Mouse (Mus musculus) hindbrain, postnatal 0 days (tissue): Measurements from ENCODE around the gene Mfsd2a. TPM values are rescaled to one million over a fixed set of nuclear protein-coding genes. Genes with fewer than 3 reads are reported as not detected.
A peak's percentile ranks its signal among the peaks of the same experiment; 100 is the strongest.

Experiments used
- ATAC-seq: fragments of 200-750 bp; cut with Nextera tagmentation; 2 replicates; pipeline ENCODE4 v1.8.0; 2017; ENCODE audit warnings: mild to moderate bottlenecking, moderate TSS enrichment, moderate library complexity
- DNase-seq: peaks from one replicate; pipeline ENCODE4 v3.0.0-alpha.2; 2015; ENCODE audit warnings: low spot score
- H3K27ac ChIP-seq: fragments of 300-500 bp; sonication (generic); 2 replicates; pipeline ENCODE4 v1.5.1; 2014; ENCODE audit warnings: mild to moderate bottlenecking
- H3K27me3 ChIP-seq: fragments of 300-500 bp; sonication (generic); 2 replicates; pipeline ENCODE4 v1.6.1; 2014; ENCODE audit warnings: low read length, mixed read lengths; ENCODE audit not compliant: insufficient read depth
- H3K36me3 ChIP-seq: fragments of 300-500 bp; sonication (generic); 2 replicates; pipeline ENCODE4 v1.6.1; 2014; ENCODE audit warnings: low read length, mixed read lengths; ENCODE audit not compliant: insufficient read depth
- H3K4me1 ChIP-seq: fragments of 300-500 bp; sonication (generic); 2 replicates; pipeline ENCODE4 v1.6.1; 2014; ENCODE audit warnings: antibody characterized with exemption, low read length, mixed read lengths; ENCODE audit not compliant: insufficient read depth
- H3K4me2 ChIP-seq: fragments of 300-500 bp; sonication (generic); 2 replicates; pipeline ENCODE4 v1.6.1; 2014; ENCODE audit warnings: low read depth, mild to moderate bottlenecking, low read length, moderate library complexity, mixed read lengths
- H3K4me3 ChIP-seq: fragments of 300-500 bp; sonication (generic); 2 replicates; pipeline ENCODE4 v1.5.1; 2014; ENCODE audit warnings: low read length
- H3K9ac ChIP-seq: fragments of 300-500 bp; sonication (generic); replicated peaks from 2 replicates; pipeline ENCODE4 v1.6.1; 2014; ENCODE audit warnings: mild to moderate bottlenecking, low read length, moderate library complexity, mixed read lengths
- H3K9me3 ChIP-seq: fragments of 300-500 bp; sonication (generic); 2 replicates; pipeline ENCODE4 v1.6.1; 2016; ENCODE audit warnings: low read length, mixed read lengths
- CTCF ChIP-seq: IDR thresholded peaks from 2 replicates; pipeline ENCODE4 v1.5.1; 2016; ENCODE audit warnings: antibody characterized with exemption, control low read depth, low read depth
- whole genome bisulfite sequencing: fragments of 180-500 bp; shearing (Covaris S2); extraction: QIAGEN DNeasy Blood & Tissue Kit; methylation state at CpG from one replicate; pipeline ENCODE4 v1.1.7; 2014; 5-methylcytosine and 5-hydroxymethylcytosine counted together
- polyA plus RNA-seq: library from polyadenylated mRNA; unstranded; fragments of >200 nt; fragmentation: Nextera tagmentation; extraction: Ambion mirVana; gene quantifications from 2 replicates; pipeline ENCODE4 v1.2.1, GENCODE M21; 2015
- total RNA-seq: library from RNA; depleted of rRNA; stranded (reverse); fragments of >200 nt; gene quantifications from 2 replicates; pipeline ENCODE4 v1.2.3, GENCODE M21; 2014; rRNA removed

The Mfsd2a gene
- total RNA-seq (63.6 and 68.0 TPM in 2 replicates), polyA plus RNA-seq (34.9 and 42.6 TPM in 2 replicates)

- DNase-seq (peak; percentile 82), ATAC-seq (peak; percentile 56)
- Histone ChIP-seq H3K36me3 (no peaks in the 10 kb centered on the region), H3K9ac (peak within 1 kb of the TSS; percentile 54), H3K9me3 (no peaks in the 10 kb centered on the region), H3K27ac (peak within 1 kb of the TSS; percentile 59), H3K4me3 (peak within 1 kb of the TSS; percentile 55), H3K4me2 (peak within 1 kb of the TSS; percentile 87), H3K4me1 (peaks cover 14% of the 10 kb centered on the region; the same call in 1 of the 2 replicates), H3K27me3 (no peaks in the 10 kb centered on the region)
- 0% methylated on average over 27 of the region's 27 CpGs for WGBS
- TF ChIP-seq CTCF = no peak
Measured at GRCm38 (mm10) chr4:122961100-122961567, at the start of gene Mfsd2a. Mfsd2a (minus strand) TSS chr4:122961188.

- H3K4me3 ChIP-seq = no peak overlapping the region
- no peak overlapping the region for H3K9ac ChIP-seq
- peaks cover 5% of the 10 kb centered on the region for H3K4me1 ChIP-seq
- H3K36me3 ChIP-seq = peaks cover 10% of the 10 kb centered on the region; the same call in 1 of the 2 replicates
- no peak for DNase-seq
- H3K9me3 ChIP-seq = no peaks in the 10 kb centered on the region
- H3K4me2 ChIP-seq = no peak overlapping the region
- H3K27ac ChIP-seq = no peak overlapping the region
- no peaks in the 10 kb centered on the region for H3K27me3 ChIP-seq
- TF ChIP-seq CTCF = no peak
- WGBS = 44% methylated on average over 15 of the region's 15 CpGs
- no peak for ATAC-seq
Measured at GRCm38 (mm10) chr4:123005054-123005966, 44.3 kb upstream of the Mfsd2a start.

DNA sequence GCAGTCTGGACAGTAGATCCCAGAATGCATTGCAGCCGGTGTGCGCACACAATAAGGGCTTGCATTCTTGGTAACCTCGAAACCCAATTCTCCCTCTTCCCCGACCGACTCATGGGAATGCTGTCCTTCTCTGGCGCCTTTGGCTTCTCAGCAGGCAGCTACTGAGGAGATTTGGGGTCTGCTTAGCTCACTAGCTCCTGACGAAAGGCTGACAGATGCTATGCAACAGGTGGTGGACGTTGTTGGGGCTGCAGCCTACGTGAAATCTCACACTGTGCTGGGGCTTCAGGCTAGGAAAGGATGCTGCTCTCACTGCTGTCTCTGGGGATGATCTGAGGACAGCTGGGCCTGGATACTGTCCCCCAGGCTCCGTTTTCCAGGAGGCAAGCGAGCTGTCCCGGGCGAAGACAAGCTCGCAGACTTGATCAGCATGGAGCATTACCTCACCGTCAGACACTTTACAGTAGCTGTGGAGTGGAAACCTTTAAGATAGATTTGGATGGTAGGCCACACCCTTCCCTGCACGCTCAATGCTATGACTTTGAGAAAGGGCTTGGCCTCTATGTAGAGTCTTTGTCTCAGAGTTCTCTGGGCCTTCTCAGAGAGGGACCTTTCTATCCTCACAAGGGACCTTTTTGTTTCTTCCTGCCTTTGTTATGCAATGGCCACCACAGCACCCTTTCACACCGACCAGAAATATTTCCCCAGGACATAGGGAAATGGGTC, 39.8 kb upstream of the Mfsd2a start:
- Histone ChIP-seq H3K4me1 (peaks cover 19% of the 10 kb centered on the region), H3K36me3 (peaks cover 10% of the 10 kb centered on the region; the same call in 1 of the 2 replicates), H3K27ac (no peak overlapping the region), H3K27me3 (no peaks in the 10 kb centered on the region), H3K9me3 (no peaks in the 10 kb centered on the region), H3K4me3 (no peak overlapping the region), H3K4me2 (peak overlapping the region; percentile 90), H3K9ac (no peak overlapping the region; the same call in 1 of the 2 replicates)
- TF ChIP-seq CTCF = no peak
- 22% methylated on average over 17 of the region's 17 CpGs for WGBS
- DNase-seq (peak; percentile 59), ATAC-seq (no peak)

GRCm38 (mm10) chr4:123000130-123000529, 39.1 kb upstream of the Mfsd2a start:
- Histone ChIP-seq H3K36me3 (peaks cover 10% of the 10 kb centered on the region; the same call in 1 of the 2 replicates), H3K9ac (peak overlapping the region; percentile 29; the same call in 1 of the 2 replicates), H3K27ac (peak overlapping the region; percentile 75; the same call in 1 of the 2 replicates), H3K4me1 (peaks cover 19% of the 10 kb centered on the region), H3K27me3 (no peaks in the 10 kb centered on the region), H3K4me2 (peak overlapping the region; percentile 90), H3K4me3 (peak overlapping the region; percentile 91; the same call in 1 of the 2 replicates), H3K9me3 (no peaks in the 10 kb centered on the region)
- WGBS = 24% methylated on average over 14 of the region's 14 CpGs
- ATAC-seq (no peak), DNase-seq (no peak)
- no peak for TF ChIP-seq CTCF

GRCm38 (mm10) chr4:122999263-122999691, 38.3 kb upstream of the Mfsd2a start:
- no peak for TF ChIP-seq CTCF
- Histone ChIP-seq H3K9me3 (no peaks in the 10 kb centered on the region), H3K4me2 (peak overlapping the region; percentile 90), H3K27me3 (no peaks in the 10 kb centered on the region), H3K36me3 (peaks cover 10% of the 10 kb centered on the region; the same call in 1 of the 2 replicates), H3K4me3 (peak overlapping the region; percentile 91), H3K4me1 (peaks cover 19% of the 10 kb centered on the region), H3K27ac (peak overlapping the region; percentile 75), H3K9ac (peak overlapping the region; percentile 29)
- peak; percentile 29 for DNase-seq
- 6% methylated on average over 4 of the region's 4 CpGs for WGBS
- ATAC-seq = no peak

DNA sequence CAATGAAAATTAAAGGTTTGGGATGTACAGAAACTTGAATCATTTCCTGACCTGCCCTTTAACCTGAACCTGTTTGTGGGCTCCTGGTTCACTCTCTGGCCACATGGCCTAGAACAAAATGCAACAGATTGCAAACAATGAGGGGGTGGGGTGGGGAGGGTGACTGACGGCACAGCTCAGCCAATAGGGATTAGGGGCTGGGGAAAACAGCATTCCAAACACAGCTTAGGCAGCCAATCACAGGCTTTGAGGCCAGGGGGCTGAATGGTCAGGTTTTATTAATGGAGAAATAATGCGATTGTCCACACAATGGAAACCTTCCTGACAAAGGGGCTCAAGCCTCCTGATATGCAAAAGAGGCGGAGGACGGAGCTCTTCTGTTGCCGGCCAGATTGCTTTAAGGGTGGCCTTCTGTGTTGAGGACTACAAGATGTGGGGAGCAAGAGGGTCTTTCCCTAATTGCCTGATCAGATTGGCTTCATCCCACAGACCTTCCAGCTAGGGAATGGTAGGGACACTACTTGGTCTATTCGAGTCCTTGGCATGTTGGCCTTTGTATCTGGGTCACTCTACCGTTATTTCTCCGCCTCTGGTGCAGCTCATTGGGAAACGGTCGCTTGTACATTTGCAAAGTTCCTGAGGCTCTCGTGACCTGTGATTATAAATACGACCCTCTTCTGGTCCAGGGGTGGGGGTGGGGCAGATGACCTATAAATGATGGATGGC, 37.7 kb upstream of the Mfsd2a start:
- ATAC-seq = peak; percentile 66

More for the DNA sequence above, 37.7 kb upstream of the Mfsd2a start:
- H3K9me3 ChIP-seq = no peaks in the 10 kb centered on the region
- peak overlapping the region; percentile 90 for H3K4me2 ChIP-seq
- H3K4me3 ChIP-seq = peak overlapping the region; percentile 91
- peaks cover 19% of the 10 kb centered on the region for H3K4me1 ChIP-seq
- peak; percentile 89 for DNase-seq
- H3K27ac ChIP-seq = peak overlapping the region; percentile 75
- 5% methylated on average over 12 of the region's 12 CpGs for WGBS
- no peaks in the 10 kb centered on the region for H3K27me3 ChIP-seq
- peaks cover 10% of the 10 kb centered on the region; the same call in 1 of the 2 replicates for H3K36me3 ChIP-seq
- no peak for TF ChIP-seq CTCF
- H3K9ac ChIP-seq = peak overlapping the region; percentile 29
